Mouse (Mus musculus) bone marrow macrophage, adult 2 months (primary cell): ENCODE results near the gene Mdm4.

Experiments used
- CTCF ChIP-seq: IDR thresholded peaks from 2 replicates; pipeline ENCODE4 v1.5.1; 2012; ENCODE audit warnings: low read depth, mild to moderate bottlenecking, low read length, moderate library complexity
- POLR2A ChIP-seq: IDR thresholded peaks from 2 replicates; pipeline ENCODE4 v1.6.1; 2012; ENCODE audit warnings: mild to moderate bottlenecking, low read depth, low read length, borderline replicate concordance

GRCm38 (mm10) chr1:132981232-132981631 is 49.1 kb downstream of the Mdm4 start:
- TF ChIP-seq POLR2A (no peak), CTCF (no peak)
